Mouse (Mus musculus) thymus, adult 2 months (tissue): Measurements from ENCODE around the gene Htr5a. TPM values are rescaled to one million over a fixed set of nuclear protein-coding genes. Genes with fewer than 3 reads are reported as not detected.

ENCODE experiments used
- DNase-seq: peaks from one replicate; pipeline ENCODE4 v3.0.0; 2021
- H3K27ac ChIP-seq: fragments of 200-500 bp; 2 replicates; pipeline ENCODE4 v1.5.1; 2012; ENCODE audit warnings: low read length, control low read depth; ENCODE audit not compliant: control insufficient read depth, insufficient read depth
- H3K27me3 ChIP-seq: fragments of 200-500 bp; 2 replicates; pipeline ENCODE4 v1.6.1; 2012; ENCODE audit warnings: mild to moderate bottlenecking, low read length, moderate library complexity, mixed read lengths; ENCODE audit not compliant: control insufficient read depth, insufficient read depth
- H3K36me3 ChIP-seq: fragments of 200-500 bp; 2 replicates; pipeline ENCODE4 v1.6.1; 2012; ENCODE audit warnings: mild to moderate bottlenecking, low read length, moderate library complexity; ENCODE audit not compliant: control insufficient read depth, insufficient read depth
- H3K4me1 ChIP-seq: fragments of 200-500 bp; replicated peaks from 2 replicates; pipeline ENCODE4 v1.6.1; 2012; ENCODE audit warnings: low read length; ENCODE audit not compliant: control insufficient read depth, insufficient read depth
- H3K4me3 ChIP-seq: fragments of 200-500 bp; 2 replicates; pipeline ENCODE4 v1.5.1; 2012; ENCODE audit warnings: mild to moderate bottlenecking, low read length, control low read depth, moderate library complexity; ENCODE audit not compliant: control insufficient read depth, insufficient read depth
- CTCF ChIP-seq: fragments of 200-500 bp; IDR thresholded peaks from 2 replicates; pipeline ENCODE4 v1.5.1; 2012; ENCODE audit warnings: mild to moderate bottlenecking, control low read depth, low read length, moderate library complexity, borderline replicate concordance; ENCODE audit not compliant: control insufficient read depth, poor library complexity, insufficient read depth; ENCODE audit errors: extremely low read depth
- POLR2A ChIP-seq: fragments of 200-500 bp; IDR thresholded peaks from 2 replicates; pipeline ENCODE4 v1.6.1; 2012; ENCODE audit warnings: mild to moderate bottlenecking, low read length, control low read depth, moderate library complexity; ENCODE audit not compliant: control insufficient read depth, poor library complexity, insufficient read depth; ENCODE audit errors: extremely low read depth
- WGBS: fragments of 180-500 bp; shearing (Covaris S2); methylation state at CpG from one replicate; pipeline ENCODE4 v1.1.7; 2018; 5-methylcytosine and 5-hydroxymethylcytosine counted together
- polyA plus RNA-seq: library from polyadenylated mRNA; depleted of rRNA; stranded (reverse); fragments of >200 nt; gene quantifications from 2 replicates; pipeline ENCODE4 v1.2.3, GENCODE M21; 2012; rRNA removed

The Htr5a gene
- not detected in 2 replicates for polyA plus RNA-seq

- no peaks in the 10 kb centered on the region; the same call in 1 of the 2 replicates for H3K27me3 ChIP-seq
- TF ChIP-seq CTCF (no peak), POLR2A (no peak)
- H3K36me3 ChIP-seq = no peaks in the 10 kb centered on the region
- no peak within 1 kb of the TSS for H3K27ac ChIP-seq
- no peak for DNase-seq
- WGBS = 13% methylated on average over 25 of the region's 25 CpGs
- H3K4me3 ChIP-seq = no peak within 1 kb of the TSS
- H3K4me1 ChIP-seq = no peaks in the 10 kb centered on the region
Observed at GRCm38 (mm10) chr5:27841701-27842295, at the start of gene Htr5a. Gene Htr5a, plus strand, starts transcription at chr5:27842149.

- 24% methylated on average over 8 of the region's 8 CpGs for WGBS
- DNase-seq = no peak
- TF ChIP-seq POLR2A (no peak), CTCF (no peak)
Observed at GRCm38 (mm10) chr5:27792173-27792470, 49.8 kb upstream of the Htr5a start.

GRCm38 (mm10) chr5:27792531-27793205, 49.3 kb upstream of the Htr5a start:
- DNase-seq = no peak
- Histone ChIP-seq H3K27ac (no peak overlapping the region), H3K4me1 (peaks cover 11% of the 10 kb centered on the region), H3K4me3 (no peak overlapping the region), H3K36me3 (peaks cover 3% of the 10 kb centered on the region), H3K27me3 (no peaks in the 10 kb centered on the region)
- 59% methylated on average over 9 of the region's 9 CpGs for WGBS
- TF ChIP-seq CTCF = no peak
- TF ChIP-seq POLR2A = no peak

More at GRCm38 (mm10) chr5:27792173-27792470, 49.8 kb upstream of the Htr5a start:
- H3K4me1 ChIP-seq = peaks cover 11% of the 10 kb centered on the region
- H3K36me3 ChIP-seq = peaks cover 7% of the 10 kb centered on the region
- H3K27me3 ChIP-seq = no peaks in the 10 kb centered on the region
- peak overlapping the region; percentile 33; the same call in 1 of the 2 replicates for H3K27ac ChIP-seq
- H3K4me3 ChIP-seq = peak overlapping the region; percentile 76

DNA sequence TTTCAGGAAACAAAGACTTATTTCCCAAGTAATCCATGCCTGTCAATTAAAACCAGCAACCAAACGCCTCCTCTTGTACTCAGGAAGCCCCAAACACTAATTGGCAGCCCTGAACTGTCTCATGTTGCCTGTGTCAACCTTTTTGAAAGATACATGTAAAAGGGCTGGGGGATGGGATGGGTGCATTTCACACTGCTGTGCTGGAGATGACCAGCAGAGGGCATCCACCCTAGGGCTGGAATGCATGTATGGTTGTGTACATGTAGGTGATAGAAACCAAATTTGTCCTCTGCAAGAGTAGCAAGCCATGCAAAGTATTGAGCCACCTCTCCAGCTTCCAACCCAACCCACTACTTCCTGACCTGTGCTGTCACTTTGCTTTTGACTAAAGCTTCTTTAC, 48.0 kb upstream of the Htr5a start:
- peak; percentile 86 for DNase-seq
- H3K4me3 ChIP-seq = no peak overlapping the region
- H3K36me3 ChIP-seq = no peaks in the 10 kb centered on the region
- H3K4me1 ChIP-seq = peaks cover 11% of the 10 kb centered on the region
- H3K27ac ChIP-seq = no peak overlapping the region
- no peaks in the 10 kb centered on the region for H3K27me3 ChIP-seq
- 11% methylated on average over 1 of the region's 1 CpGs for WGBS
- no peak for TF ChIP-seq CTCF

DNA sequence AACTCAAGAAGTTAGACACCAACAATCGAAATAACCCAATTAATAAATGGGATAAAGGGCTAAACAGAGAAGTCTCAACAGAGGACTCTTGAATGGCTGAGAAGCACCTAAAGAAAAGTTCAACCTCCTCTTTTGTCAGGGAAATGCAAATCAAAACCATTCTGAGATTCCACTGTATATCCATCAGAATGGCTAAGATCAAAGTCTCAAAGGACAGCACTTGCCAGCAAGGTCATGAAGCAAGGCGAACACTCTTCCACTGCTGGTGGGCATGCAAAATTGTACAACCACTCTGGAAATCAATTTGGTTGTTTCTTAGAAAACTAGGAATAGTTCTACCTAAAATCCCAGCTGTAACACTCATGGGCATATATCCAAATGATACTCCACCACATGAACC, 27.7 kb upstream of the Htr5a start:
- H3K4me1 ChIP-seq = no peaks in the 10 kb centered on the region
- TF ChIP-seq POLR2A = no peak
- no peak for TF ChIP-seq CTCF
- no peak overlapping the region for H3K4me3 ChIP-seq
- H3K27me3 ChIP-seq = no peaks in the 10 kb centered on the region
- no peaks in the 10 kb centered on the region for H3K36me3 ChIP-seq
- WGBS = 95% methylated on average over 2 of the region's 2 CpGs
- H3K27ac ChIP-seq = no peak overlapping the region
- DNase-seq = no peak

- no peak for DNase-seq
- 77% methylated on average over 3 of the region's 3 CpGs for WGBS
- H3K4me1 ChIP-seq = no peaks in the 10 kb centered on the region
Observed at GRCm38 (mm10) chr5:27818840-27819672, 22.9 kb upstream of the Htr5a start.

More at GRCm38 (mm10) chr5:27818840-27819672, 22.9 kb upstream of the Htr5a start:
- H3K36me3 ChIP-seq = no peaks in the 10 kb centered on the region
- TF ChIP-seq POLR2A = no peak
- TF ChIP-seq CTCF = no peak
- no peaks in the 10 kb centered on the region for H3K27me3 ChIP-seq
- H3K4me3 ChIP-seq = no peak overlapping the region
- H3K27ac ChIP-seq = no peak overlapping the region
